Mouse (Mus musculus): ENCODE measurements around the gene Clrn2.
"Not testable (repeated sequence)": the region's sequence is repeated elsewhere in the genome, so short reads cannot be mapped to it uniquely, and the experiment has no call there.

The Clrn2 gene

DNA sequence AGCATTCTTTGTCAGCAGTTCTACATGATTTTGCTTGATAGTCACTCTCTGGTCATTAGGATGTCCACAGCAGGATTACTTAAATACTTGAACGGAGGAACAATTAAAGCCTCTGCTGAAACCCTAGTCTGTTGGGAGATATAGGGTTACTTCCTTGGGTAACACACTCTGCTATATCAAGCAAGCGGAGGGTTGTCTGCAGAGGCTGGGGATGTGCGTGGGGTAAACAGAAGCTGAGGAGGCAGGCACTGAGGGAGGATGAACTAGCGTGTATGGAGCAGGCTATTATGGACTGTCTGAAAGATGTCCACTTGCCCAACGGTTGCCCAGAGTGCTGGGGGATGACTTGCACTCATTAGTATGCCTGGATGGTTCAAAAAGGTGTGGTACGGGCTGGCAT, at the start of gene Clrn2:
Clrn2 (plus strand) TSS at position 301 of the 400 bp plus-strand sequence.
- no peak for DNase-seq

DNA sequence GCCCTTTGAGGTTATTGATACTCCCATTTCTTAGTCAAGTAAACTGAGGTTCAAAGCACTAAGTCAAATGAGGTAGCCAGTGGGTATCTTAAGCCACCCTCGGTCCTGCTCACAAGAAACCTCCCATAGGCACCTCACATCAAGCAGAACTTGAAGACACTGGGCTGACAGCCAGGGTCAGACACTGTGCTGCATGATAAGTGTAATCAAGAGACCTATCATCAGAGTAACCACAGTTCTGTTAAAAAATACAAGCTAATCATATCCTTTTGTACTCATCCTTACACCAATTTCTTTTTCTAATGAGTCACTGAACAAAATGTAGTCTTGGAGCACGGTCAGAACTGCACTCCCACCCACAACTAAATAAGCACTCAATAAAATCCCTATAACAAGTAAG, 47.4 kb upstream of the Clrn2 start:
- no peak for DNase-seq

DNA sequence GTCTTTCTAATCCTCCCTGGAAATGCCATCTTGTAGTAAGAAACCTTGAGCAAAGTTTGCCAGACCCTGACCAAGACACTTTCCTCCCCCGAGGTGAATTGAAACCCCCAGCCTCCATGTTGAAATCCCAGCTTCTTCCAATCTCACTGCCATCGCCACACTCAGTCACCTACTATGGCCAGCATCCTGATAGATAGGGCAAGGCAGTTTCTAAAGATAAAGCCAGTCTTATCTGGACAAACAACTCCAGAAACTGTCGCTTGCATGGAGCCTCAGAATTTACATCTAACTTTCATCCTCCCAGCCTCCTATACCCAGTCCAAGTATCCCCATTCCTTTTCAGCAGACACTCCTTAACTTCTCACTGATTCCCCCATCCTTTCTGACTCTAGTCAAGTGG, 37.1 kb upstream of the Clrn2 start:
- no peak for DNase-seq

DNA sequence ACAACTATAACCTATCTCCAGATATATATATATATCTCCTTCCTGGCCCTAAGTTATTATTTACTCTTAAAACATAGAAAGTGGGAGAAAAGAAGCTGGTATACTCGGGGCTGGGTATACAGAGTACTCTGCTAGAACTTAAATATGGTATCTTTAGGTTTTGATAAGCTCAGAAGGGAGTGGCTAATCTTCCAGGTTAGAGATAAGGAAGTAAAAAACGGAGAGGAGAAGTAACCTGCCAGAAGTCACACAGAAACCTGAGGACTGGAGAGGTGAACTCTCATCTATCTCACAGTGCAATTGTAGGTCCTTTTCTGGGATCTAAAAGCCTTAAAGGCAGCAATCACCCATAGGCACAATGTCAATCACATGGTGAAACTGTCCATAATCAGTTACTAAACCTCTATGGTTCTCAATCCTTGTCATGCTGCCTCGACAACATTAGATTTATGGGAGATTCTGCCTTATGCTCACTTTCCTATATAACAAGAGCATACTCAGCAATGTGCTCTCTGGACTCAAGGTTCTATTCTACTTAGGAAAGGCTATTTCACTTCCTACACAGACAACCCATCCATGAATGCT, 35.6 kb upstream of the Clrn2 start:
- no peak for DNase-seq

DNA sequence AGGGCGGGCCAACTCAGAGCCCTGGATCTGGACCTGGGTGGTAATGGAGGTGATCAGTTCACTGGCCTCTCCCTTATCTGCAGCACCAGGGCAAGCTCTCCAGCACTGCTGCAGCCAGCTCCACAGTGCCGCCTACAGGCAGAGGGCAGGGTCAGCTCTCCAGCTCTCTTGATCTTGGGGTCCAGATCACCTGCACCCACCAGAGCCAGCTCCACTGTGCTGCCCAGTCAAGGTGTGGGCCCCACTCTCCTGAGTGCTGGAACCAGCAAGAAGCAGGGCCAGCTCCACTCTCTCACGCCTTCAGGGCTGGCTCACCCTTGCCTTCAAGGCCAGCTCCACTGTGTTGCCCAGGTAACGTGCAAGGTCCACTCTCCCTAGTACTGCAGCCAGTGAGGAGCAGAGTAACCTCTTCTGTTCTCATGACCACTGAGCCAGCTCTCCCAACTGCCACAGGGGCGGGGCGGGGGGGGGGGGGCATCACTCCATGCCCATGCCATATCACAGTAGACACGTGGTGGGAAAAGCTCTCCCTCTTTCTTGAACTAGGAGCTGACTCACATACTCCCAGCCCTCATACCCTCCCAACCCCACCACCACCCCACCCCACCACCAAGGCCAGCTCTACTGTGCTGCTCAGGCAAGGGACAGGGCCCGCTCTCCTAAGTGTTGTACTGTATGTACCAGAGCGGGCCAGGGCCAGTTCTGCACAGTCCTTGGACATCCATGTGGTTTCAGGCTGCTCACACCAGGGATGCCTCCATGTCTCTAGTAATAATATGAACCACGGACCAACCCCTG, 33.5 kb upstream of the Clrn2 start:
- DNase-seq, result peak; percentile 29 to 30

DNA sequence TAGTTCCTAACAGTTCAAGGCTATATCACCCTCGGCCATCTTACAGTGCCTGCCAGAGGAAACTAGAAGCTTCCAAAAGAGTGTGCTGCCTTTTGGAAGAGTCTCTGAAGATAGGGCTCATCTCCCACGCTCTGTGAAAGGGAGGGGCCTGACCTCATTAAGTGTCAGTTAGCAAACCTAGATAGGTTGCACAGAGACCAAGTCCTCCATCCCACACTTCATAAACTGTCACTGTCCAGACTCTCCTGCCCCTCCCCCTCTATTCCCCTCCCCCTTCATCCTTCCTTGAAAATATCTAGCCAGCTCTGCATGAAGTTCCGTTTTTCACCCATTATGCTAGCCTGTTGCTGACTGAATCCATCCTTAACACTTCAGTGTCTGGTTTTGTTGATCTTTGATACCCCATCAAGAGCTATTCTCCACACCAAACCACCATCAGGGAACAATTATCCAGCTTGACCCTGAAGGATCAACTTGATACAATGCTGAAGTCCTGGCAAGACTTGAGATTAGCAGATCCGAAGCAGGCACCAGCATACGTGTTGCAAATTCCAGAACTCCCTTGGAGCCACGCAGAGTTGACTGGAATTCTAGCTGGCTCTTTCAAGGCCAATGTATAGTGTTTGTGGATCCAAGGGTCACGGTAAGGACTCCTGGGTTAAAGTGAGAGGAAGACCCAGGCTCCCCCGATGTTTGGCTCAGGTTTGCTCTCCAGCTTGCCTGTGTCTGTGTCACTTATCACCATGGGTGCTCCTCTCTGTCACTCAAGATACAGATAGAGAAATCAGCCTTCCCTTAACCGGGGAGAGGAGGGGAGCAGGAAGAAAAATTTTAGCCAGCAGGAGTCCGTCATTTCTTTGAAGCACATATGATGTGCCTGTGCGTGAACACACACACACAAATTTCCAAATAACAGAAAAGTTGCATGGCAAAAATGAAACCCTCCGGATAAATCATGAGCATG, 31.4 kb upstream of the Clrn2 start:
- DNase-seq, result no peak

DNA sequence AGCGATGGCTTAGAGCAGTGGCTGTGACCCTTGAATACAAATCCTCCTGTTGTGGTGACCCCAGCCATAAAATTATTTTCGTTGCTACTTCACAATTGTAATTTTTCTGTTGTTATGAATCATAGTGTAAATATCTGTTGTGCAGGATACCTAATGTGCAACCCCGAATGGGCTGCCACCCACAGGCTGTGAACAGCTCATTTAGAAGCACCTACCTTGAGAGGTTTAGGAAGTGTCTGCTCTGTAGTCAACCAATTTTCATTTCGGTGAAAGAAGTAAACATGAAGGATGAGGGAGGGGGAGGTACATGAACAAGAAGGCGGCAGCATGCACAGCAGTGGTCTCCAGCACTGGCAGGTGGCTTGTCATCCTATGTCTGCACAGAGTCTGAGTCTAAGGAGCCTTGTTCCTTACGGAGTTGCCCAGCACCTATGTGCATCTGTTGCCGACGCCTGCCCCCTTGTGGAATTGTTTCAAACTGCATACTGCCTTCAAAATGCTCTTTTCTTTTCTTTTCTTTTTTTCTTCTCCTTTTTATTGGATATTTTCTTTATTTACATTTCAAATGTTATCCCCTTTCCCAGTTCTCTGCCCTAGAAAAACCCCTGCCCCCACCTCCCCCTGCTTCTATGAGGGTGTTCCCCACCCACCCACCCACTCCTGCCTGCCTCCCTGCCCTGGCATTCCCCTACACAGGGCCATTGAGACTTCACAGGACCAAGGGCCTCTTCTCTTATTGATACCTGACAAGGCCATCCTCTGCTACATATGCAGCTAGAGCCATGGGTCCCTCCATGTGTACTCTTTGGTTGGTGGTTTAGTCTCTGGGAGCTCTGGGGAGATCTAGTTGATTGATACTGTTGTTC, 29.3 kb upstream of the Clrn2 start:
- DNase-seq, result peak; percentile 77 to 83

DNA sequence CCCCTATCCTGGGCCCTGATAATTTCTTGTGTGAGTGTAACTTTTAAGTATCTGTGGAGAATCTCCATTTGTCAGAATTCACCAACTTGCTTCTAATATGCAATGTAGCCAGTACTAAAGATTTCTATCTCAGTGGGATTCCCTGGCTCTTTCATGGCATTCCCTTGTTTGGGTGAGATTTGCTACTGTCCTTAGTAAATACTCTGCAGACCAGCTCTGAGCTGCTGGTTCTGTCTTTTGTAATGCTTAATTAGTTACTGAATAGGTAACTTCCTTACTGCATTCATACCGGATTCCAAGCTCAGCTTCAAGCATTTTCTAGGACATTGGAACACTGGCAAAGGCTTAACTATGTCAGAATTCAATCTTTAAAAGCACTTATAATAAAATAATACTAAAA, 27.8 kb upstream of the Clrn2 start:
- DNase-seq, result not testable (repeated sequence)

DNA sequence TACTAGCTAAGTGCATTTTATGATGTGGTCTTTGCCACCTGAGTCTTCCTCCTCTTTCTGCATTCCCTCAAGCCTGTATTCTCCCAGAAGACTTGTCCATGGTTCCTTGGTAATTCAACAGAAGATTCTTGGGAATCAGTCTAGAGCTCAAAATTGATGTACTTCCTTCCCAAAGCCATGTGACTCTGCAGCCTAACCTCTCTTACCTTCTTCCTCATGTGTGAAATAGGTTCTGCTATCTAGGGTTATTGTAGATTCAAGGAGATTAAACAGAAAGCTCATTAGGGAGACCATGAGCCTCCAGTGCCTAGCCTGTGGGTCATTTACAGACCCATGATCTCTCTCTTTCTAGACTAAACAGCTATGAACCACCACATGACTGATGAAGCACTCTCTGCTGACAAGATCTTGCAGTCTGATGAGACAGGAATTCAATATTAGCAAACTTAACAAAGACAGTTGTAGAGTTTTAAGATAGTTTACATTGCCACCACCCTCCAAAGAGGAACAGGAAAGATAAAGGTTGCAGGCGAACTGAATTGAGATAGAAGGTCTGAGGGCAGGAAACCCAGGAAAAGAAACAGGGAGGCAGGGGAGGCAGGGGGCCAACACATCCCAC, 27.0 kb upstream of the Clrn2 start:
- DNase-seq, result no peak

DNA sequence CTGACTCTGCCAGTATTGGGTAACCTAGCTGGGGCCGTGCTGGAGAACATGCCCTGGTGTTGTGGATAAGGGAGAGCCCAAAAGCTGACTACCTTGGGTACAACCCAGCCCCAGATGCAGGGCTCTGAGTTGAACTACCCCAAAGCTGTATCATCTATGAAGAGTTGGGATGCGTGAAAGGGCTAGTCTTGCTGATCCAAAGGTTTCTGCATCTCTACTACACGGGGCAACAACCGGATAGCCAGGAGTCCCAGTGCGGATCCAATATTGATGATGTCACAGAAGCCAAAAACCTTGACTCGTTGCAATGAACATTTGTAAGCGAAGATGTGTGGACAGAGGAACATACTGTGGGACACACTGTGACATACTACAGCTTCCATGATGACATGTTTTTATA, 25.7 kb upstream of the Clrn2 start:
- no peak for DNase-seq

DNA sequence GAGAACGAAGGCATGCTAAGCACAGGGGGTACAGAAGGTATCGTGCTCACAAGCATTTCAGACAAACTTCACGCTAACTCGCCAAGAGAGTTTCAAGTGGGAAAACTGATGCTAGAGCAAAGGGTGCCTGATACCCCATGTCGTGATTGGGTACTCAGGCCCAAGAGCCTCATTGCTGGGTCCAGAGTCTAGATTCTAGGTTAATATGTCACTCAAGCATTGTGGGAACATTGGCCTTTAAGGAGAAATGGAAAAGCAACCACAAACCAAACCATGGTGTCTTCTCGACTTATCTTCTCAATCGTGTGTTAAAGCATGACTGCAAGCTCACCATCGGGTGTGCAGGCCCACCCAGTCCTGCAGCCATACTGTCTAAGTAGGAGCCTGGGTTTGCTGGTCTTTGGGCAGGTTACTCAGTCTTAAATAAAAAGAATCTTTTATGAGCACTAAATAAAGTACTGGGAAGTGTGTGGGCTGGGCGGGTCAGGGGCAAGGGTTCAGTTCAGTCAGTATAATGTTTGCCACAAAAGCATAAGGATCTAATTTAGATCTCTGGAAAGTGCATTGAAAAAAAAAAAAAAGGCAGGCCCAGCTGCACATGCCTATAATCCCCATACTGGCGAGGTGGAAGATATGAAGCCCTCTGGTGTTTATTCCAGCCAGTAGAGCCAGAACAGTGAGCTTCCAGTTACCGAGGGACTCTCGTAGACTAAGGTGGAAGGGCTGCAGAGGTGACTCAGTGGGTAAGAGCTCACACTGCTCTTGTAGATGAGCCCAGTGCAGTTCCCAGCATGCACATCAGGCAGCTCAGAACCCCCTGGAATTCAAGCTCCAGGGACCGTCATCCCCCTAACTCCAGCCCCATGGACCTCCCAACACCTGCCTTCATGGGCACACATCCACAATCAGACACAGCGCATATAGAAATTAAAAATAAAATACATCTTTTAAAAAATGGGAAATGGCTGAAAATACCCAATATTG, 17.3 kb upstream of the Clrn2 start:
- DNase-seq, result no peak

DNA sequence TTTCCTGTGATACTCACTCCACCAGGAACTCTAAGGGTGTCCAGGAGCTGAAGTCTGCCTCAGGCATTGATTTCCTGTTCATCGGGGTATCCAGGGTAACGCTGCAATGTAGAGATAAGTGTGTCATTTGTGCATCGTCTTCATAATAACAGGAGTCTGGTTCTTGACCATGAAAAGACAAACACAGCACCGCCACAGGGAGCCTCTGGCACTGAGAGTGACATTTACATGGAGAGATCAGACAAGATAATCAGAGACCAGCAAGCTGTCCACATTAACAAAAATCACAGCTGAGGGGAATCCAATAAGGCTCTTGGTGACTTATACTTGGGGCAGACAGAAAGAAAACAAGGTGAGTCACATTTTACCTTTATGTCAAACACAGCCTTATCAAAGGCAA, 15.7 kb upstream of the Clrn2 start:
- DNase-seq, result peak; percentile 68 to 74

DNA sequence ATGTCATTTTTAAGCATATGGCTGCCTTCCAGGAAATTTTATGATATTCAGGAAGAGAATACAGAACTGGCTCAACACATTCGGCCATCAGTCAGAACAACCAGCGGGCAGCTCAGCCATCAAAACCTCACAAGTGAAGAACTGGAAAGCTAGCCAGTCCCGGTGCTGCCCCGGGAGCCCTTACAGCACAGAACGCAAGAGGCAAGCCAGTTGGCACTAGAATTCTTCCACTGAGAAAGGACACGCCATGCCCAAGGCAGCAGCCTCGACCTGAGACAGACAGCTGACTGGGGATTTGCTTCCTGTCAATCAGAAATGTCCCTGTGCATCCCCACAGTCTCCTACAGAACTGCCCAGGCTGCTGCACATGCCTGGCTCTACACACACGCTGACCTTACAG, 15.2 kb upstream of the Clrn2 start:
- DNase-seq, result peak; percentile 74

DNA sequence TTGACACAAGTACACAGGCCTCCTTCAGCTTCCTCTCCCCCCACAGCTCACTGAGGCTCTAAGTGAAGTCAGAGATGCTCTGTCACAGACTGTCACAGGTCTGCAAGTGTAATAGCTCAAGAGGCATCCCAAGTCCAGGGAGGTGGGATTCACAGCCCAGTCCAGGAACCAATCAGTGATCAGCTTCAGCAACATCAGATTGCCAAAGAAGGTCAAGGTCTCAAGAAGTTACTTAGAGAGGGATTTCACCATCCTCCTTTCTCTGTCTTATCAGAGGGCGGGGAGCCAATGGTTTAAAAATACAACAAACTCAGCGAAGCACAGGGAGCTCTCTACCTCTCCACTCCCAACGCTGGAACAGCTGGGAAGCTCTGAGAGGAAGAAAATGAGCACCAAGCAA, 12.4 kb upstream of the Clrn2 start:
- no peak for DNase-seq

DNA sequence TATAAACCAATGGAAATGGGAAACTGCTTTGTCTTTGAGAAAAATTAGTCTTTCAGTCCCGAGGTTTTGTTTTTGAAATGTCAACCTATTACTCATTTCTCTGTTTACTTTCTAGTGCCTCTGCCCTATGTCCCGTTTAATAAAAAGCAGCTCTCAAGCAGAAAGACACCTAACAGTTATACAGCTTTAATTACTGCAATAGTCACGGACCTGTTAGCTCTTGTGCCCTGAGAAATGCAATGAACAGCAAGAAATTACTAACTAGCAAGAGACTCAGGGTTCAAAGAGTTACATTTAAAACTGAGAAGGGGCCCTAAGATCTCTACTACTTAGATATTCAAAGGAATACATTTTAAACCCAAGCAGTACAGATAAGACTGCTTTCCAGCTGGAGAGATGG, 11.8 kb upstream of the Clrn2 start:
- no peak for DNase-seq

DNA sequence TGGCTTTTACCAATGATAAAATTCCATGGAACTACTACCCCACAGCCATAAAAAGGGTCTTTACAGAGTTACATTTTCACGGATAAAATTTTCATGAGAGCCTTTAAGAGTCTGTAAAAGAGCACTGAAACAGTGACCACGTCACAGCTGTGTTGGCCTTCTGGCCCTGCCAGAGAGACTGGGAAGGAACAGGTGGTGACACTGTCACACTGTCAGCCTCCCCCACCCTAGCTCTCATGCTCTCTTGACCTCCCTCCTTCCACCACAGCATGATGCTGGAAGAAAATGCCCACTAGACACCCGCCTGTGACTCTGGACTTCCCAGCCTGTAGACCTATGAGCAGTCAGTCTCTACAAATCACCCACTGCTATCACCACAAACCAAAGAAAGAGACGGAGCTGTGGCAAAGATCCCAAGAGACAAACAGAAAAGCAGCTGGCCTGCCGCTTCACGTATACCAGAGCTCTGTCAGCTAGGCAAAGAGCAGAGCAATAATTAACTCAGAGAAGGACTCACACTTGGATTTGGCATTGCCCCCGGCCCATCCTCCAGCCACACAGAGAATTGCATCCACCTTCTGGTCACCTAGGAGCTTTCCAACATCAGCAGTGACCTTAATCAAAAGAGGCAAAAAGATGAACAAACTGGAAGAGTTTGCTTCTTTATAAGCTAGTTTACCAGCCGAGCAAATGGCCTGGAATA, 9.3 kb upstream of the Clrn2 start:
- DNase-seq, result peak; percentile 41 to 48

DNA sequence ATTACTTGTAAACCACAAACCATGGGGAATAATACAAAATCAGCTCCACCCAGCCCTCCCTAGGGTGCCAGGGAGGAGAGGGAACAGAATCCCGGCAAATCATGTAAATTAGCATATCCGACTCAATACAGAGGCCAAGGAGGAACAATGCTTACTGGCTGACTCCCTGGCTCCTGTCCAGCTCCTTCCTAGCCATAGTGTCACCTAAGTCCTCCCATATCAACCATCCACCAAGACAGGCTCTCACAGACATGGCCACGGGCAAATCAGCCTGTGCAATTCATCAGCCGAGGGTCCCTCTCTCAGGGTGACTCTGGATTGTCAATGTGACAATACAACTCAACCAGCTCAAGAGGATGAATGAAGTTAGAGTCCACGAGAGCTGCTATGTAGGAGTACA, 4.9 kb upstream of the Clrn2 start:
- peak; percentile 35 for DNase-seq

DNA sequence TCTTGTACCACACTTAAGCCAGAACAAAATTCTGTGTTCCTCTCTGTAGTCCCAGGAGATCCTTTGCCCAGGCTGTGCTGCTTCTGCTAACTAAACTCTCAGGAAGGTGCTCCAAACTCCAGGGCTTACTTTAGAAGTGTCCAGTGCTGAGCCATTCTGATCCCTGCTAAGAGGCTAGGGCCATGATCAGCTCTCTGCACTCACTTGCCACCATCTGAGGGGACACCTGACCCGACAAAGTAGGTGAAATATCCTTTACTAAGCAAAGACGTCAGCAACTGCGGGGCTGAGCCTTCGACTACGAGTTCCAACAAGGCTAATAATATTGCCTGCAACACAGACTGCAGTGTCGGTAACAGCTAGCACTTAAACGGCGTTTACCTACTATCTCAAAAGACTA, 4.3 kb upstream of the Clrn2 start:
- DNase-seq, result no peak

DNA sequence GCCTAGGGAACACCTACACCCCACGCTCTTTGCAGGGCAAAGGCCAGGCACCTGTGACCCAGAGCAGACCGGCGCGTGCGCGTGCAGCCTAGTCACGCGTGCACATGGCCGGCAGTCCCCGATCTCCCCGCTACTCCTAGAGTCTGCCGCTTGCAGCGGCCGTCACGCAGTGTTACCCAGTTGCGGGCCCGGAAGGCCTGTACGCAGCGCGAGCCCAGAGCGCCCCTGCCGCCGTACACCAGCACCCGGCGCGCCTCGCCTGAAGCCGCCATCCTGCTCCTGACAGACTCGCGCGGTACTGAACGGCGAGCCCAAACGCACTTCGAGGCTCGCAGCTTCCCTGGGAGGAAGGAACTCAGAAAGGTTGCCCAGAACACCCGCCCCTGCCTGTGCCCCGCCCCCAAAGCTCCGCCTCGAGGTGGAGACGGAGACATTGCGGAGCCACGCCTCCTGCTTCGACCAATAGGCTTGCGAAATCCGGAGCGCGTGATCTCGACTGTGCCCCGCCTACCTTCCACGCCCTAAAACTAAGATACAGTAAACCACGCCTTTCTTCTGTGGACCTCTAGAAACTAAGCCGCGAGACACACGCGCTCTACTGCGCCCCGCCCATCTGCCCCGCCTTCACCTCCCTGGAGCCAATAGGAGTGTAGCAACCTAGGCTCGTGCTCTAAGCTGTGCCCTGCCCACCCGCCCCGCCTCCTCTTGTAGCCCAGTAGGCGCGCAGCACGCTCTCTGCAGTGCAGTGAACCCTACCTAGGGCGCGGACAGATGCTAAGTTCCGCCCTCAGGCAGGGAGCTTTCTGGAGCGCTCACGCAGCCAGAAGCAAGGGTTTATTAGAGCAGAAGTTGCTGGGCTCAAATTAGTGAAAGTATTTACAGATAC, 3.5 kb upstream of the Clrn2 start, which contains the start of gene Qdpr:
Qdpr (minus strand) TSS at position 406 of the 886 bp plus-strand sequence.
- DNase-seq, result peak; percentile 98 to 99
